Mouse (Mus musculus) limb, embryonic 10.5 days (tissue): ENCODE measurements around the gene Bax. TPM values are rescaled to one million over a fixed set of nuclear protein-coding genes. Genes with fewer than 3 reads are reported as not detected.
"Not testable (repeated sequence)": the region's sequence is repeated elsewhere in the genome, so short reads cannot be mapped to it uniquely, and the experiment has no call there.

Experiments used
- DNase-seq: peaks from one replicate; pipeline ENCODE4 v3.0.0-alpha.2; 2017; ENCODE audit warnings: low spot score
- H3K27ac ChIP-seq: fragments of 300-500 bp; sonication (generic); 2 replicates; pipeline ENCODE4 v1.5.1; 2016; ENCODE audit warnings: mild to moderate bottlenecking
- H3K27me3 ChIP-seq: fragments of 300-500 bp; sonication (generic); 2 replicates; pipeline ENCODE4 v1.6.1; 2016; ENCODE audit warnings: low read depth, mild to moderate bottlenecking; ENCODE audit not compliant: poor library complexity, severe bottlenecking
- H3K36me3 ChIP-seq: fragments of 300-500 bp; sonication (generic); 2 replicates; pipeline ENCODE4 v1.6.1; 2016; ENCODE audit warnings: mild to moderate bottlenecking, moderate library complexity
- H3K4me1 ChIP-seq: fragments of 300-500 bp; sonication (generic); 2 replicates; pipeline ENCODE4 v1.6.1; 2016
- H3K4me3 ChIP-seq: fragments of 300-500 bp; sonication (generic); 2 replicates; pipeline ENCODE4 v1.5.1; 2016; ENCODE audit warnings: mild to moderate bottlenecking, moderate library complexity
- H3K9me3 ChIP-seq: fragments of 300-500 bp; sonication (generic); replicated peaks from 2 replicates; pipeline ENCODE4 v1.6.1; 2016; ENCODE audit warnings: mild to moderate bottlenecking
- WGBS: fragments of 180-500 bp; shearing (Covaris S2); methylation state at CpG from one replicate; pipeline ENCODE4 v1.1.7; 2016; 5-methylcytosine and 5-hydroxymethylcytosine counted together
- polyA plus RNA-seq: library from polyadenylated mRNA; unstranded; fragments of >200 nt; fragmentation: Nextera tagmentation; extraction: Ambion mirVana; gene quantifications from 2 replicates; pipeline ENCODE4 v1.2.1, GENCODE M21; 2016

The Bax gene
- polyA plus RNA-seq, 1 experiment from 2014 or later = 248 TPM

- Histone ChIP-seq H3K27me3 (no peaks in the 10 kb centered on the region), H3K4me3 (no peak overlapping the region)
- WGBS = 50% methylated on average over 1 of the region's 1 CpGs
Observed at GRCm38 (mm10) chr7:45476453-45476852, 9.8 kb upstream of the Bax start.

GRCm38 (mm10) chr7:45475291-45475969 is 8.7 kb upstream of the Bax start:
- no peak for DNase-seq

More at GRCm38 (mm10) chr7:45476453-45476852, 9.8 kb upstream of the Bax start:
- Histone ChIP-seq H3K27ac (no peak overlapping the region), H3K4me1 (0 out of 2 replicates have a peak, but pooled peaks cover 5% of the 10 kb centered on the region), H3K36me3 (peaks cover 7% of the 10 kb centered on the region), H3K9me3 (no peaks in the 10 kb centered on the region)
- no peak for DNase-seq

GRCm38 (mm10) chr7:45470869-45471268 is 4.2 kb upstream of the Bax start:
- Histone ChIP-seq H3K27ac (no peak overlapping the region), H3K4me1 (peaks cover 19% of the 10 kb centered on the region), H3K36me3 (no peaks in the 10 kb centered on the region), H3K9me3 (no peaks in the 10 kb centered on the region), H3K4me3 (no peak overlapping the region), H3K27me3 (no peaks in the 10 kb centered on the region)
- WGBS = 15% methylated on average over 3 of the region's 3 CpGs
- peak; percentile 69 for DNase-seq

More at GRCm38 (mm10) chr7:45475291-45475969, 8.7 kb upstream of the Bax start:
- H3K36me3 ChIP-seq = peaks cover 7% of the 10 kb centered on the region
- 0 out of 2 replicates have a peak, but pooled peaks cover 5% of the 10 kb centered on the region for H3K4me1 ChIP-seq
- no peaks in the 10 kb centered on the region for H3K27me3 ChIP-seq
- 68% methylated on average over 16 of the region's 16 CpGs for WGBS
- H3K27ac ChIP-seq = no peak overlapping the region
- H3K9me3 ChIP-seq = no peaks in the 10 kb centered on the region
- peak overlapping the region; percentile 34 for H3K4me3 ChIP-seq

- no peak for DNase-seq
- 29% methylated on average over 7 of the region's 7 CpGs for WGBS
Observed at GRCm38 (mm10) chr7:45467090-45467670, 482 bp upstream of the Bax start.

GRCm38 (mm10) chr7:45465549-45465948 is 1.1 kb downstream of the Bax start:
- 80% methylated on average over 9 of the region's 9 CpGs for WGBS
- H3K9me3 ChIP-seq = no peaks in the 10 kb centered on the region
- H3K36me3 ChIP-seq = peaks cover 49% of the 10 kb centered on the region
- peak overlapping the region; percentile 93; the same call in 1 of the 2 replicates for H3K27ac ChIP-seq
- DNase-seq = no peak
- H3K4me3 ChIP-seq = peak overlapping the region; percentile 92
- no peaks in the 10 kb centered on the region for H3K27me3 ChIP-seq
- peaks cover 37% of the 10 kb centered on the region for H3K4me1 ChIP-seq

More at GRCm38 (mm10) chr7:45467090-45467670, 482 bp upstream of the Bax start:
- H3K4me3 ChIP-seq = peak overlapping the region; percentile 92
- no peaks in the 10 kb centered on the region for H3K27me3 ChIP-seq
- peaks cover 36% of the 10 kb centered on the region for H3K36me3 ChIP-seq
- H3K4me1 ChIP-seq = peaks cover 24% of the 10 kb centered on the region
- H3K9me3 ChIP-seq = no peaks in the 10 kb centered on the region
- H3K27ac ChIP-seq = peak overlapping the region; percentile 93

- Histone ChIP-seq H3K4me3 (peak overlapping the region; percentile 92; the same call in 1 of the 2 replicates), H3K36me3 (peaks cover 49% of the 10 kb centered on the region), H3K4me1 (peaks cover 41% of the 10 kb centered on the region), H3K27ac (no peak overlapping the region), H3K9me3 (no peaks in the 10 kb centered on the region), H3K27me3 (no peaks in the 10 kb centered on the region)
- no peak for DNase-seq
- WGBS = 93% methylated on average over 12 of the region's 12 CpGs
Observed at GRCm38 (mm10) chr7:45465112-45465511, 1.6 kb downstream of the Bax start.

GRCm38 (mm10) chr7:45463987-45464778 is 2.5 kb downstream of the Bax start:
- Histone ChIP-seq H3K9me3 (no peaks in the 10 kb centered on the region), H3K27ac (no peak overlapping the region), H3K27me3 (no peaks in the 10 kb centered on the region), H3K4me1 (peaks cover 44% of the 10 kb centered on the region), H3K36me3 (peaks cover 49% of the 10 kb centered on the region), H3K4me3 (no peak overlapping the region)
- 95% methylated on average over 7 of the region's 7 CpGs for WGBS
- no peak for DNase-seq

- not testable (repeated sequence) for H3K27ac ChIP-seq, H3K27me3 ChIP-seq, H3K9me3 ChIP-seq, DNase-seq, H3K4me3 ChIP-seq
- Histone ChIP-seq H3K36me3 (peaks cover 59% of the 10 kb centered on the region), H3K4me1 (peaks cover 51% of the 10 kb centered on the region)
- 85% methylated on average over 4 of the region's 4 CpGs for WGBS
Observed at GRCm38 (mm10) chr7:45462868-45463267, 3.8 kb downstream of the Bax start.

- Histone ChIP-seq H3K27ac (no peak overlapping the region), H3K4me1 (peaks cover 55% of the 10 kb centered on the region)
Observed at GRCm38 (mm10) chr7:45462325-45462724, 4.4 kb downstream of the Bax start.

GRCm38 (mm10) chr7:45461781-45462180 is 4.9 kb downstream of the Bax start:
- no peak overlapping the region for H3K27ac ChIP-seq
- H3K4me3 ChIP-seq = no peak overlapping the region
- peaks cover 55% of the 10 kb centered on the region for H3K4me1 ChIP-seq
- H3K36me3 ChIP-seq = peaks cover 69% of the 10 kb centered on the region
- H3K27me3 ChIP-seq = no peaks in the 10 kb centered on the region
- DNase-seq = no peak
- 89% methylated on average over 4 of the region's 4 CpGs for WGBS
- no peaks in the 10 kb centered on the region for H3K9me3 ChIP-seq

More at GRCm38 (mm10) chr7:45462325-45462724, 4.4 kb downstream of the Bax start:
- no peak overlapping the region for H3K4me3 ChIP-seq
- WGBS = 87% methylated on average over 4 of the region's 4 CpGs
- DNase-seq = no peak
- peaks cover 64% of the 10 kb centered on the region for H3K36me3 ChIP-seq
- H3K9me3 ChIP-seq = no peaks in the 10 kb centered on the region
- H3K27me3 ChIP-seq = no peaks in the 10 kb centered on the region

GRCm38 (mm10) chr7:45461326-45461725 is 5.4 kb downstream of the Bax start:
- Histone ChIP-seq H3K27me3 (no peaks in the 10 kb centered on the region), H3K9me3 (no peaks in the 10 kb centered on the region), H3K27ac (peak overlapping the region; percentile 94), H3K4me3 (peak overlapping the region; percentile 80), H3K36me3 (peaks cover 71% of the 10 kb centered on the region), H3K4me1 (peaks cover 55% of the 10 kb centered on the region)
- DNase-seq = no peak
- WGBS = 48% methylated on average over 5 of the region's 5 CpGs

GRCm38 (mm10) chr7:45460860-45461314 is 5.8 kb downstream of the Bax start:
- Histone ChIP-seq H3K4me3 (peak overlapping the region; percentile 80), H3K27me3 (no peaks in the 10 kb centered on the region), H3K9me3 (no peaks in the 10 kb centered on the region), H3K27ac (peak overlapping the region; percentile 94), H3K4me1 (peaks cover 50% of the 10 kb centered on the region), H3K36me3 (peaks cover 74% of the 10 kb centered on the region)
- WGBS = 16% methylated on average over 13 of the region's 13 CpGs
- DNase-seq = peak; percentile 71
